Mouse (Mus musculus) heart, adult 9 months (tissue): ENCODE results near the gene Cdc42se2.
A peak's percentile ranks its signal among the peaks of the same experiment; 100 is the strongest.

Experiments
- DNase-seq, 2 experiments: peaks; one replicate each; pipeline ENCODE4 v3.0.0; 2022; ENCODE audit warnings: low spot score in 2 of 2

Gene Cdc42se2

GRCm38 (mm10) chr11:54755148-54755664 is 32.3 kb downstream of the Cdc42se2 start:
- peak in 1 of 2 experiments; percentile 37 for DNase-seq

DNA sequence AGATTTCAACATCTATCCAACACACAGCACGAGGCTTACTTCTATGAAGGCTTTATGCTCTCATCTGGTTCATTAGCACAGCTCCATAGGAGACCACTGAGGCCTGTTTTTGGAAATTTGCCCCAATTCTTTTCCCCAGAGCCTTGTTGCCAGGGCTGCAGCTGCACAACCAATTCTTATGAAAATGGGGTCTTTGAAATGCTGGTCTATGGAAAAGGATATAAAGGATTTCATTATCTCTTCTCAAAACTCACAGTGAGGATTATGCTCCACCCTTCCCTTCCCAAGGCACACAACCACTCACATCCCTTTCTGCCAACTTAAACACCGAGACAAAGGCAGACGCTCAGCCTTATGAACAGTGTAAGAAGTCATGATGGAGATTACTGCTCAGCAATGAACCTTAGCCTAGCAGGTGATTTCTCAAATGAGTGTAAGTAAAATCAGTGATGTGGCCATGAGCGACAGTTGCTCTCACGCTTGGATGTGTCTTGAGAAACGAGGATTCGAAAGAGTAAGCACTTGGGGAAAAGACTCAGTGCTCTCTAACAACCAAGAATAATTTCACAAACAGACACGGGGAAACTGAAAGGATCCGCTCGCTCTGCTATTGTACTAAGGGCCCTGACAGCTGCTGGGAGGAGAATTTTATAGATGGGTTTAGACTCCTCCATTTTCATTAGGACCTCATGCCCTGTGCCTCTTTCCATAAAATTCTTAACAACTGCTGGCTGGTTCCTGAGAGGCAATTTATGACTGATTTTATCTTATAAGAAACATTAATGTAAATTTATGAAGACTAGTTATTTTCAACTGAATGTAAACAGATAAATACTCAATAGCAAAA is 33.0 kb downstream of the Cdc42se2 start:
- no peak for DNase-seq

- peak; percentile 61 to 65 for DNase-seq
Measured at GRCm38 (mm10) chr11:54751502-54751901, 36.0 kb downstream of the Cdc42se2 start.

DNA sequence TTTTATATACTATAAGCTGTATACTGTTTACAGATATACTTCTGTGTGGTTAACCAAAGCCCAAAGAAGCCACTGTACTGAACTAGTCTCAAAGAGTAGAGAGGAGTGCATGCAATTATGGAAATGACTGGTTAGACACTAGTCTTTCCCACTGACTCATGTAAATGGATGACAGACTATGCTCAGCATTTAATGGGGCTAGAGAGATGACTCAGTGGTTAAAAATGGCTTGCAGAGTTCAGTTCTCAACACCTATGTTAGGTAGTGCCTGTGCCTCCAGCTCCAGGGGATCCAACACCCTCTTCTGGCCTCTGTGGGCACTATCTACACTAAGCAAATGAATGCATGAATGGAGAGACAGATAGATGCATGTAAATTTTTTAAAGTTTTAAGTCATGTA is 38.6 kb downstream of the Cdc42se2 start:
- DNase-seq = no peak

- no peak for DNase-seq
Measured at GRCm38 (mm10) chr11:54744231-54744630, 43.2 kb downstream of the Cdc42se2 start.

- no peak for DNase-seq
Measured at GRCm38 (mm10) chr11:54741330-54741729, 46.1 kb downstream of the Cdc42se2 start.

DNA sequence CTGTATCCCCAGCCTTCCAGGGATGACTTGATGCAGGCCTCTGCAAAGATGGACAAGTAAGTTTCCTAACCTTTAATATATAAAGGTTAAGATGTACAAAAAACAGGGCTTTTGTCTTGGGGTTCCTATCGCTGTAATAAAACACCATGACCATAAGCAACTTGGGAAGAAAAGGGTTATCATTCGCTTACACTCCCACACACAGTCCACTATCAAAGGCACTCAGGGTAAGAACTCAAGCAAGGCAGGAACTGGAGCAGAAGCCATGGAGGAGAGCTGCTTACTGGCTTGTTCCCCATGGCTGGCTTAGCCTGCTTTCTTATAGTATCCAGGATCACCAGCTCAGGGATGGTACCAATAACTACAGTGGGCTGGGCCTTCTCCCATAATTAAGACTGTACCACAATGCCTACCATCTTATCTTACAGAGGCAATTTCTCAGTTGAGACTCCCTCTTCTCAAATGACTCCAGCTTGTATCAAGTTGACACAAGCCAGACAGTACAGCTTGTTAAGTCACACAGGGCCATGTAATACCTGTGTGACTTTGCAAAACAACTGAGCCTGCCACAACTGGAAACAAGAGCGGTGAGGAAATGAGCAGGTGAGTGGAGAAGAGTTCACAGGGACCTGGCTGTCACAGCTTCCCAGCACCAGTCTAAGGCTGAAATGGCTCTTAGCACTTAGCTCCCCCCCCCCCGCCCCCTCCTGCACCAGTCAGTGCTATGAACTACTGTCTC is 48.3 kb downstream of the Cdc42se2 start:
- DNase-seq = no peak

- DNase-seq = no peak
Measured at GRCm38 (mm10) chr11:54736903-54737302, 50.6 kb downstream of the Cdc42se2 start.

DNA sequence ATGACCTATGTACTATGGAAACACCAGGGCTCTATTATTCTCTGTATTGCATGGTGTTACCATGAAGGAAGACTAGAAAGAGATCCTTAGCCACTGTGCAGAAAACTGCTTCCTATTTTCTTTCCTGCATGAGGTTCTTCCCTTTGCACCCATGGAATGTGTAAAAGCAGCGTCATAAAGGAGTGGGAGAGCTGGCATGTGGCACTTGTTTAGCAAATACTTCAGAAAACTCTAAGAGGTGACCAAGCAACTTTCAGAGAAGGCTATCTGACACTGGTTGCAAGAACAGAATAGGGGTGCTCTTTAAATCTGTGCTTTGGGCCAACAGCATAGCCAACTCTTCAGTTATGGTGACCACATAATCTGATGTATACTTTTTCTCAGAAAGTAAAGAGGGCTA is 52.4 kb downstream of the Cdc42se2 start:
- no peak for DNase-seq

DNA sequence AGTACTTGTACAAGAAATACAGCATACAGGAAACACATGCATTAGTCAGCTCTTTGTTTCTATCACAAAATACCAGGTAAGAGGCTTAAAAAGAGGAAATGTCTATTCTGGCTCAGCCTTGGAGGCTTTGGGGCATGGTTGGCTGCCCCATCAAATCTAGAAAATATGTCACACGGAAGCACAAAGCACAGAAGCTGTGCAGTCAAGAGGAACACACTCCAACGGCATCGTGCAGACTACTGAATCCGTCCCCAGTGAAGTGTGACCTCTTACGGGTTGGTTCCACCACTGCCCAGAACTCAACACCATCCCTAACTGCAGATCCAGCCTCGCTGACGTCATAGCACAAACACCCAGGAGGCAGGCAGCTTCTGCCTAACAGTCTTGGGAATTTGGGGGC is 53.9 kb downstream of the Cdc42se2 start:
- no peak for DNase-seq

- DNase-seq = no peak
Measured at GRCm38 (mm10) chr11:54731367-54731766, 56.1 kb downstream of the Cdc42se2 start.

DNA sequence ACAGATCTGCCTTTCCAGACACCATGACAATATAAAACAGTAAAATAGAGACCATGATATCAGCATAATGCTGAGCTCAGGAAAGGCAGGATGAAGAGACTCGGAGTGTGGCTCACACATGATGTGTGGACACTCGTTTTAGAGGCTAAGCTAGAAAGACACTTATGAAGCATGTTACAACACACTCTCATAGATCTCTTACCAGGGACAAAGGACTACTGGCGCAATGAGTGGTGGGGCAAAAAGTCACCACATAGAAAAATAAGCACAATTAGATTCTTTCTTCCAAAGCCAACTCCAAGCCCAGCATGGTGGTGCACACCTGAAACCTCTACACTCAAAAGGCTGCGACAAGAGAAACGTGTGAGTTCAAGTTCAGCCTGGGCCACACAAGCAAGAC is 56.5 kb downstream of the Cdc42se2 start:
- no peak for DNase-seq

- no peak for DNase-seq
Measured at GRCm38 (mm10) chr11:54729311-54729710, 58.2 kb downstream of the Cdc42se2 start.

GRCm38 (mm10) chr11:54728371-54728770 is 59.1 kb downstream of the Cdc42se2 start:
- no peak for DNase-seq

- peak; percentile 51 to 57 for DNase-seq
Measured at GRCm38 (mm10) chr11:54727327-54727901, 60.1 kb downstream of the Cdc42se2 start.

- DNase-seq = no peak
Measured at GRCm38 (mm10) chr11:54726571-54727062, 60.9 kb downstream of the Cdc42se2 start.

DNA sequence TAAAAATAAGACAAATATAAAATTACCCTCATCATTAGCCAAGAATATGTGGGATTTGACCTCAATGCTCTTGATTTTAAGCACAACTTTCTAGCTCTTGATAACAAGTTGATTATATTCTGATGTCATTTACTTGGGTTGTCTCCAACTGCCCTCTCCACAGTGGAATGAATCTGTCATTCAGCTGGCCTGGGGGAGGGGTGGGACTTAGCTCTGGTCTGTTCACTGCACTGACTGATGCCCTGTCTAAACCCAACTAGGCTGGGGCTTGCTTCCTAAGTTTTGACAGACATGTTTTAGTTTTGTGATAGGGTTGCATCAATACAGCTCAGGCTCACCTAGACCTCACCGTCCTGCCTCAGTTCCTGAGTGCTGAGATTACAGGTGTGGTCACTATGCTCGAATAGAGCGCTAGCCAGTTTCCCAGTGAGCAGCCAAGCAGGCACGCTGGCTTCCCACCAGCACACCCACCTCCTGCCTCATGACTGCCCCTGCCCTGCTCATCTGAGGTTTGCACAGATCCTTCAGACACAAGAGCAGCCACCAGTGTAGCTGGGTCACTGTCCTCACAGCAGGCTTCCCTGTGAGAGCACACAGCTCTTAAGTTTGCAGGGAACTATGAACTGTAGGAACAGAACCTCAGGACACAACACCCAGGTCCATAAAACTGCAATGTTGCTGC is 63.0 kb downstream of the Cdc42se2 start:
- DNase-seq = no peak

DNA sequence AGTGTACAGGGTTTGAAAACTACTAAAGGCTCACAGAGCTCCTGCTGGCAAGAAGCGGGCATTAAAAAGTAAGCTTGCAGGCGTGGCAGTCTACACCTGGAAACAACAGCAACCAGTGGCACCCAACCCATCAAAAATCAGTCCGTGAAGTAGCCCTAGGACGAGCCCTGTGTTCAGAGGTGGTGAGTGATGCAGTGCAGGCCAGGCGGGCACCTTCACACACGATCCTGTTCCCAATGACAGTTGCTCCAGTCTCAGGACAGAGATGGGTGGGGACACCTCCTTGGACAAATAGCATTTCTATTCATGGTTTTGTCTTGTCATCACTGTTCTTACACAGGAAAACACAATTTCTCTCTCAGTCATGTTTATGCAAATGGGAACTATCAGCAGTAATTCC is 65.4 kb downstream of the Cdc42se2 start:
- no peak for DNase-seq

DNA sequence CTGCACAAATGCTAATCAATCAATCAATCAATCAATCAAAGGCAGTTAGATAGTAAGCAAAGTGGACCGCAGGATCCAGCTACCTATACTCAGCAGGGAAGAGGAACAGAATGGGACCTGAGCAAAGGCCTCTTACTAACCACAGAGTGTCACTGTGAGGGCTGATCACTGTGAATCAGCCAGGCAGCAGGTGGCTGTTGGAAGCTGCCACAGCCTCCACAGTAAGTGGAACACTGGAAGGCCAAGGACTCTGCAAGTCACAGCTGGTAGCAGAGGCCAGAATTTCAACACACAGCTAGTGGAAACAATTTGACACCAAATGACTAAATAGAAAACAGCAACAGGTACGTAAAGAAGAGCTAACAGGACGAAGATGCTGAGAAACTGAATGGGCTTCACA is 68.9 kb downstream of the Cdc42se2 start:
- no peak for DNase-seq

- no peak for DNase-seq
Measured at GRCm38 (mm10) chr11:54717893-54718292, 69.6 kb downstream of the Cdc42se2 start.

DNA sequence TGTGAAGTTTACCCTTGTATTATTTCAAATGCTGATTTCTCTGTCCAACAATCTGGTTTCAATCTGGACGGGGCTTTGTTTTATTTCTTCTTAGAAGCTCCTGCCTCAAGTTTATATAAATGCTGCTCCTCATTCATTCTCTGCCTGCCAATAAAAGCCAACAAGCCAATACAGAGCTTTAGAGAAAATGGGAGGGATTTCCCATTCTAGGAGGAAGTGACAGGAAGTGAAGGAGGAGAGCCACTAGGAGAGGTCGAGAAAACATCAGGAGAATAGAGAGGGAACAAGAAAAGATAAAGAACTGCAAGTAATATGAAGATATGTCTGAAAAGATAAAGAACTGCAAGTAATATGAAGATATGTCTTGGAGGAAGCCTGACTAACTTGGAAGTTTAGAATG is 74.6 kb downstream of the Cdc42se2 start:
- no peak for DNase-seq
